Mouse (Mus musculus): ENCODE data around the gene Pdia2. TPM values are rescaled to one million over a fixed set of nuclear protein-coding genes. Genes with fewer than 3 reads are reported as not detected.
"Not testable (repeated sequence)": the region's sequence is repeated elsewhere in the genome, so short reads cannot be mapped to it uniquely, and the experiment has no call there.

Gene Pdia2
- polyA plus RNA-seq, 1 experiment from 2014 or later, result 0.46 TPM

DNA sequence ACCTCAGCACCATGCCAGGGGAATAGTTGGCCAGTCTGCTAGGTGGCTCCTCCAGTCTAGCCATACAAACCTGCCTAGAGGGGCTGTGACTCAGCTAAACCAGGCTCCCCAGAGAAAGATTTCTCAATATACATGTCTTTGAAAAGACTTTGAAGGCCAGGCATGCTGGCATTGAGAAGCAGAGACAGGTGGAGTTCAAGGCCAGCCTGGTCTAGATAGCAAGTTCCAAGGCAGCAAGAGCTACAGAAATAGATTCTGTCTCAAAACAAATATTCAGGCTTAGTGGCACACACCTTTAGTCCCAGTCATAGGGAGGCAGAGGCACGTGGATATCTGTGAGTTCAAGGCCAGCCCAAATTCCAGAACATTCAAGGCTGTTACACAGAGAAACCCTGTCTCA is 7.5 kb upstream of the Pdia2 start:
- H3K27me3 ChIP-seq (ENCODE audit: control insufficient read depth, insufficient read depth, low read length), result peaks cover 33% of the 10 kb centered on the region

DNA sequence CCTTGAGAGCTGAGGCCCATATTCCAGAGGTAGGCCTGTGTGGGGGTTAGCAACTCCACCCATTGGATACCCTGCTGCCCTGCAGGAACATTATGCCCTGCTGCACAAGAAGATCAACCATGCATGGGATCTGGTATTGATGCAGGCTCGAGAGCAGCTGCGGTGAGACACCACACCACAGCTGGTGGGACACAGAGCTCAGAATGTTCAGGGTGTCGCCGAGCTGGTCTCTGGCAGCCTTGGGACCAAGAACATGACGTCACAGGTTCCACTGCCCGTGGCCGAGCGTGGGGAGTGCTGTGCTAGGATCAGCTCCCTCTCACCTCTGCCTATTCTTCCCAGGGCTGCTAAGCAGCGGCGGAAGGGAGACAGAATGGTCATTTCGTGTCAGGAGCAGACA is 5.9 kb upstream of the Pdia2 start:
- Histone ChIP-seq H3K4me2 (replicated peaks; ENCODE audit: low read depth, low read length) (no peak overlapping the region), H3K4me1 (replicated peaks; ENCODE audit: control insufficient read depth, insufficient read depth, low read length) (peaks cover 8% of the 10 kb centered on the region; the same call in 1 of the 2 replicates), H3K9me3 (ENCODE audit: control insufficient read depth, low read length) (no peaks in the 10 kb centered on the region), H3K4me3 (ENCODE audit: low read depth, low read length) (no peak overlapping the region), H3K27ac (ENCODE audit: low read depth, low read length) (no peak overlapping the region), H3K36me3 (ENCODE audit: control insufficient read depth, insufficient read depth, low read length) (no peaks in the 10 kb centered on the region), H3K9ac (ENCODE audit: low read depth, low read length) (no peak overlapping the region), H3K27me3 (ENCODE audit: control insufficient read depth, insufficient read depth, low read length) (peaks cover 46% of the 10 kb centered on the region)
- ATAC-seq (ENCODE audit: low FRiP score) (no peak), DNase-seq (ENCODE audit: low spot score) (no peak)
- 30% methylated on average over 11 of the region's 11 CpGs for WGBS

More for the DNA sequence above, 7.5 kb upstream of the Pdia2 start:
- WGBS, result 65% methylated on average over 1 of the region's 1 CpGs
- peaks cover 5% of the 10 kb centered on the region; the same call in 1 of the 2 replicates for H3K4me1 ChIP-seq (replicated peaks; ENCODE audit: control insufficient read depth, insufficient read depth, low read length)
- H3K9ac ChIP-seq (ENCODE audit: low read depth, low read length), result no peak overlapping the region
- H3K4me3 ChIP-seq (ENCODE audit: low read depth, low read length), result no peak overlapping the region
- no peaks in the 10 kb centered on the region for H3K36me3 ChIP-seq (ENCODE audit: control insufficient read depth, insufficient read depth, low read length)
- no peaks in the 10 kb centered on the region for H3K9me3 ChIP-seq (ENCODE audit: control insufficient read depth, low read length)
- no peak overlapping the region for H3K27ac ChIP-seq (ENCODE audit: low read depth, low read length)
- no peak for ATAC-seq (ENCODE audit: low FRiP score)
- H3K4me2 ChIP-seq (replicated peaks; ENCODE audit: low read depth, low read length), result no peak overlapping the region
- no peak for DNase-seq (ENCODE audit: low spot score)

DNA sequence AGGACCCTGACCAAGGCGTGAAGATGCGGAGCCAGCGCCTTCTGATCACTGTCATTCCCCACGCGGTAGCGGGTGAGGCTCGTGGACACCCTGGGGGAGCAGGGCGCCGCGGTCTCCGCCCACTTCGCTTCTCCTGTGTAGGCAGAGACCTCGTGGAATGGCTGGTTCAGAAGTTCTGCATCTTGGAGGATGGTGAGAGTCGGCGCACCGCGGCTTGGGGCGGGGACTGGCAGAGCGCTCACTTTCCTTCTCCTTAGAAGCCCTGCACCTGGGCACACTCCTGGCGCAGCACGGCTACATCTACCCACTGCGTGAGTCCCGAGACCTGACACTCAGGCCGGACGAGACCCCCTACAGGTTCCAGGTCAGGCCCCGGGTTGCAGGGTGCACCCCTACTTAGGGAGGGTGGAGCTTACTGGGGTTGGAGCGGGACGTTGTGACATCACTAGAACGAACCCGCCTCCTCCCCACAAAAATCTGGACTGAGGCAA is 4.5 kb upstream of the Pdia2 start:
- ATAC-seq (ENCODE audit: low FRiP score), result no peak
- peak; percentile 22 for DNase-seq (ENCODE audit: low spot score)
- H3K4me3 ChIP-seq (ENCODE audit: low read depth, low read length), result peak overlapping the region; percentile 31
- no peaks in the 10 kb centered on the region for H3K9me3 ChIP-seq (ENCODE audit: control insufficient read depth, low read length)
- H3K4me1 ChIP-seq (replicated peaks; ENCODE audit: control insufficient read depth, insufficient read depth, low read length), result peaks cover 8% of the 10 kb centered on the region; the same call in 1 of the 2 replicates
- peaks cover 50% of the 10 kb centered on the region for H3K27me3 ChIP-seq (ENCODE audit: control insufficient read depth, insufficient read depth, low read length)
- H3K36me3 ChIP-seq (ENCODE audit: control insufficient read depth, insufficient read depth, low read length), result no peaks in the 10 kb centered on the region
- WGBS, result under 1% methylated on average over 30 of the region's 30 CpGs
- no peak overlapping the region for H3K9ac ChIP-seq (ENCODE audit: low read depth, low read length)
- no peak overlapping the region for H3K27ac ChIP-seq (ENCODE audit: low read depth, low read length)
- H3K4me2 ChIP-seq (replicated peaks; ENCODE audit: low read depth, low read length), result peak overlapping the region; percentile 60

DNA sequence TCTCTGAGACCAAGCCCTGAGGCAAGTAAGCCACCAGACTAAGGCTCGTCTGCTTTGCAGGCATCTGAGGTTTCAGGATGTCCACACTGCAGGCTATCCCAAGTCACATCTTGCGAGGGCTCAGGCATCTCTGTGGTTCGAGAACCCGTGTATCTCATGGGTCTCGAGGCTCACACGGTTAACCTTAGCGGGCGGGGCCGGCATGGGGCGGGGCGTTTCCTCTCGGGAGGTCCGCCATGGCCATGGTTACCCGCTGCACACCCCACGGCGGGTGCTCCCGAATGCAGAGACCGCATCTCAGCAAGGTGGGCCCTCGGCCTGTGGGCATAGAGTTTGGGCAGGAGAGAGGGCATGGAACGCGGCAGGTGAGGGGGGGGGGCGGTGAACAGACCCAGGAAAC is 3.9 kb upstream of the Pdia2 start, which contains the start of gene Rgs11:
TSS of gene Rgs11 (plus strand) at position 215 of the 400 bp plus-strand sequence.
- peak; percentile 26 for DNase-seq (ENCODE audit: low spot score)
- 3% methylated on average over 20 of the region's 22 CpGs for WGBS
- no peak for ATAC-seq (ENCODE audit: low FRiP score)

DNA sequence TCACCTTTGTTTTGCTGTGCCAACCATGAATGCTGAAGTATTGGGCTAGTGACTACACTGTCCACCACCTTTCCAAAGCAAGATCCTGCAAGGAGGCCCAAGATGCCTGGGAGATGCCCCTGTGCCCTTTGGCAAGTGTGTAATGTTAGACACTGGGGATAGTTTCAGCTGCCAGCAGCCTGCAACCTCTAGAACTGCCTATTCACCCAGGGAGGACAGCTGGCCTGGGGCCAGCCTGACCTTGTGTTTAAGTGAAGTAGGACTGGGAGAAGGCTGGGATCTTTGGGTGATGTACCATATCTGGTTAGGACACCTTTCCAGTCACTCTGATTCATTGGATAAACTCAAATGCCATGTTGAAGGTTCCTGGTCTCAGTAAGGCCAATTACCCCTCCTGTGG is 3.1 kb upstream of the Pdia2 start:
- Histone ChIP-seq H3K27ac (ENCODE audit: low read depth, low read length) (no peak overlapping the region), H3K36me3 (ENCODE audit: control insufficient read depth, insufficient read depth, low read length) (no peaks in the 10 kb centered on the region), H3K4me1 (replicated peaks; ENCODE audit: control insufficient read depth, insufficient read depth, low read length) (peaks cover 8% of the 10 kb centered on the region; the same call in 1 of the 2 replicates), H3K4me3 (ENCODE audit: low read depth, low read length) (no peak overlapping the region), H3K27me3 (ENCODE audit: control insufficient read depth, insufficient read depth, low read length) (peaks cover 50% of the 10 kb centered on the region), H3K9ac (ENCODE audit: low read depth, low read length) (no peak overlapping the region), H3K4me2 (replicated peaks; ENCODE audit: low read depth, low read length) (no peak overlapping the region), H3K9me3 (ENCODE audit: control insufficient read depth, low read length) (no peaks in the 10 kb centered on the region)
- peak; percentile 11 for DNase-seq (ENCODE audit: low spot score)
- ATAC-seq (ENCODE audit: low FRiP score), result no peak

More for the DNA sequence above, 3.9 kb upstream of the Pdia2 start, which contains the start of gene Rgs11:
- Histone ChIP-seq H3K4me3 (ENCODE audit: low read depth, low read length) (peak within 1 kb of the TSS; percentile 31), H3K27ac (ENCODE audit: low read depth, low read length) (no peak within 1 kb of the TSS), H3K9ac (ENCODE audit: low read depth, low read length) (no peak within 1 kb of the TSS), H3K36me3 (ENCODE audit: control insufficient read depth, insufficient read depth, low read length) (no peaks in the 10 kb centered on the region), H3K9me3 (ENCODE audit: control insufficient read depth, low read length) (no peaks in the 10 kb centered on the region), H3K4me2 (replicated peaks; ENCODE audit: low read depth, low read length) (peak within 1 kb of the TSS; percentile 60), H3K27me3 (ENCODE audit: control insufficient read depth, insufficient read depth, low read length) (peaks cover 50% of the 10 kb centered on the region), H3K4me1 (replicated peaks; ENCODE audit: control insufficient read depth, insufficient read depth, low read length) (peaks cover 8% of the 10 kb centered on the region; the same call in 1 of the 2 replicates)

DNA sequence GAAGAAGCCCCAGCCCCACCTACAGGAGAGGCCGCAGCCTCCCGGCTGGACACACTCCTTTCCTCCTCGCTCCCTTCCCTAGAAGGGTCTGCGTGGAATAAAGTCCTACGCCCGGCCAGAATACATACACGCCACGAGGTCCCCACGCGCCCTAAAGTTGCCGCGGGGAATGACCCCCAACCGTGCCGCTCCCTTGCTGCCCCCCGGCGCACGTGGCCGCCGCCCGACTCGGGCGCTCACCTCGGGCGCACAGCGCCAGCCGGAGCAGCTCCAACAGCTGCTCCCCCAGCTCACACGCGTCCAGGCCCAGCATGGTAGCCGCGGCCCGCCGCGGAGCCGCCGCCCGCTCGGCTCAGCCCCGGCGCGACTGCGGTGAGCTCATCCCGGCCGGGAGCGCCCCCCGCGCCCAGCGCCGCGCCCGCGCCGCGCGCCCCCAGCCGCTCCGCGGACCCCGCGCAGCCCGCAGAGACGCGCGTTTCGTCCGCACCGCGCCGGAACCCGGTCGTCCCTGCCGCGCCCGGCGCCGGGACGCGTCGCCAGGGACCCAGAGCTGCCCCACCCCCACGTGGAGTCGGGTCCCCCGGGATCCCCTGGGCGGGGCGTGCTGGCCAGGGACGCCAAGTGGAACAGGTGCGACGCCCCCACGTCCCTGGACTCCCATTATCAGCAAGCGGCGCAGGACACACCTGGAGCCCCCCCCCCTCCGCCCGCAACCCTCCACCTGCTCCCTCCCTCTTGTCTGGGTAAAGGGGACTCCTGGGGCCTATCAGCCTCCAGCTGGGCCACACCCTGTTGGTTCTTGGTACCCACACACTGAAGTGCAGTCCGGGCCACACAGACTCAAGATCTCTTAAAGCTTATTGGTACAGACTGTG is 2.2 kb upstream of the Pdia2 start:
- peak; percentile 42 for DNase-seq (ENCODE audit: low spot score)
- Histone ChIP-seq H3K36me3 (ENCODE audit: control insufficient read depth, insufficient read depth, low read length) (no peaks in the 10 kb centered on the region), H3K4me3 (ENCODE audit: low read depth, low read length) (peak overlapping the region; percentile 46), H3K27me3 (ENCODE audit: control insufficient read depth, insufficient read depth, low read length) (peaks cover 50% of the 10 kb centered on the region), H3K27ac (ENCODE audit: low read depth, low read length) (no peak overlapping the region), H3K9ac (ENCODE audit: low read depth, low read length) (peak overlapping the region; percentile 53), H3K9me3 (ENCODE audit: control insufficient read depth, low read length) (no peaks in the 10 kb centered on the region), H3K4me1 (replicated peaks; ENCODE audit: control insufficient read depth, insufficient read depth, low read length) (peaks cover 8% of the 10 kb centered on the region; the same call in 1 of the 2 replicates), H3K4me2 (replicated peaks; ENCODE audit: low read depth, low read length) (peak overlapping the region; percentile 96)
- ATAC-seq (ENCODE audit: low FRiP score), result peak; percentile 66
- 2% methylated on average over 48 of the region's 92 CpGs for WGBS

DNA sequence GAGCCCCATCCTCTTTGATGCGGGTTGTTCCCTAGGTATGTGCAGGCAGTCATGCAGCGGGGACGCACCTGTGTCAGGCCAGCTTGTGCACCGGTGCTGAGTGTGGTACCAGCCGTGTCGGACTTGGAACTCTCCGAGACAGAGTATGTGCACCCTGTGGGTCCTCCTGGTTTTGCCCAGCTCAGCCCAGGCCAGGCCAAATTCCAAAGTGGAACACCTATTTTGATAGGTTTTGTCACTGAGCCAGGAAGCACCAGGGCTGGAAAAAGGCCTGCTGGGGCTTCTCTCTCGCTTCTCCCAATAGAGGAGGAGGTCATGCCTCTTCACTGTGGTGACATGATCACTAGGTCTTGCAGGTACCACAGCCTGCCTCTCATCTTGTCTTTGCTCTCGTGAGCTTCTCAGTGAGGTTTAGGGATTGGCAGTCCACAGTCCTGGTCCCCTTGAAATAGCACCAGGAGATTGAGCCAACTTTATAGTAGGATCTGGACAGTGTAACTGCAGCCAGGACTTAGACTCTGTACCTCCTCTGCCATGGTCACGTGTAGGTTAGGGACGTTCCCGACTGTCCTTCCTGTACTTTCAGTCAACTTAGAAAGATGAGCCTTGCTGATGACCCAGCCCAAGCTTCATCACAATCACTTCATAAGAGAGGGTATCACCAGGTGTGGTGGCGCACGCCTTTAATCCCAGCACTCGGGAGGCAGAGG is 6.3 kb downstream of the Pdia2 start:
- ATAC-seq (ENCODE audit: low FRiP score) (no peak), DNase-seq (ENCODE audit: low spot score) (no peak)
- peaks cover 14% of the 10 kb centered on the region for H3K36me3 ChIP-seq (ENCODE audit: control insufficient read depth, insufficient read depth, low read length)
- no peaks in the 10 kb centered on the region for H3K9me3 ChIP-seq (ENCODE audit: control insufficient read depth, low read length)
- H3K4me2 ChIP-seq (replicated peaks; ENCODE audit: low read depth, low read length), result no peak overlapping the region
- no peaks in the 10 kb centered on the region for H3K27me3 ChIP-seq (ENCODE audit: control insufficient read depth, insufficient read depth, low read length)
- H3K4me3 ChIP-seq (ENCODE audit: low read depth, low read length), result no peak overlapping the region
- H3K27ac ChIP-seq (ENCODE audit: low read depth, low read length), result no peak overlapping the region
- H3K4me1 ChIP-seq (replicated peaks; ENCODE audit: control insufficient read depth, insufficient read depth, low read length), result no peaks in the 10 kb centered on the region
- WGBS, result 97% methylated on average over 15 of the region's 15 CpGs
- no peak overlapping the region for H3K9ac ChIP-seq (ENCODE audit: low read depth, low read length)

DNA sequence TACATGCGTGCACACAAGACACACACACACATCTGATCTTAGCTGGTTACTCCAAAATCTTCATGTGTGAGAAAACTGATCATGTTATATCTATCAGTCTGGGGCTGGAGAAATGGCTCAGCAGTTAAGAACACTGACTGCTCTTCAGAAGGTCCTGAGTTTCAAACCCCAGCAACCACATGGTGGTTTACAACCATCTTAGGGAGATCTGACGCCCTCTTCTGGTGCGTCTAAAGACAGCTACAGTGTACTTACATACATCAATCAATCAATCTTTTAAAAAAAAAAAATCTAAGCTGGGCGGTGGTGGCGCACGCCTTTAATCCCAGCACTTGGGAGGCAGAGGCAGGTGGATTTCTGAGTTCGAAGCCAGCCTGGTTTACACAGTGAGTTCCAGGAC is 7.4 kb downstream of the Pdia2 start:
- 95% methylated on average over 7 of the region's 7 CpGs for WGBS
- H3K4me2 ChIP-seq (replicated peaks; ENCODE audit: low read depth, low read length); DNase-seq (ENCODE audit: low spot score); H3K27ac ChIP-seq (ENCODE audit: low read depth, low read length); ATAC-seq (ENCODE audit: low FRiP score); H3K4me3 ChIP-seq (ENCODE audit: low read depth, low read length); H3K27me3 ChIP-seq (ENCODE audit: control insufficient read depth, insufficient read depth, low read length); H3K9ac ChIP-seq (ENCODE audit: low read depth, low read length); H3K9me3 ChIP-seq (ENCODE audit: control insufficient read depth, low read length); H3K4me1 ChIP-seq (replicated peaks; ENCODE audit: control insufficient read depth, insufficient read depth, low read length): not testable (repeated sequence)
- H3K36me3 ChIP-seq (ENCODE audit: control insufficient read depth, insufficient read depth, low read length), result peaks cover 14% of the 10 kb centered on the region
